In genomic region chr17:46118423-46118850, GRCm38 (mm10) we compare ENCODE assay signal across 21 mouse cellular contexts. TPM values are rescaled to one million over a fixed set of nuclear protein-coding genes. Genes with fewer than 3 reads are reported as not detected.
A peak's percentile ranks its signal among the peaks of the same experiment; 100 is the strongest.
DNase-seq lines count a peak whose midpoint lies in the region; ATAC-seq and TF ChIP-seq lines count a peak whose summit lies in the region.
"Had no signal": no experiment of that assay in that cellular context is flagged by ENCODE, and none has a peak within 500 bp of the region (broad histone marks: within the 10 kb centered on the region; RNA-seq: fewer than 3 reads in every experiment).

No protein-coding gene starts in this region.

- no peaks in the 10 kb centered on the region for H3K9me3 ChIP-seq in lung, embryonic 14.5 days (ENCODE audit: low read depth, low read length)
- no peaks in the 10 kb centered on the region for H3K9me3 ChIP-seq in limb, embryonic 11.5 days (ENCODE audit: control insufficient read depth, low read length)
- H3K9me3 ChIP-seq: embryonic facial prominence, embryonic 15.5 days; forebrain, embryonic 15.5 days; hindbrain, embryonic 13.5 days; liver, embryonic 13.5 days had no signal

- DNase-seq in heart, adult 2 months = no peak
- no peak for DNase-seq in heart, postnatal 10 days
- DNase-seq in lung, embryonic 14.5 days = peak; percentile 76
- no peak for DNase-seq in lung, adult 2 months
- DNase-seq in limb, embryonic 11.5 days (ENCODE audit: low spot score) = no peak
- DNase-seq in frontal cortex, postnatal 10 days (ENCODE audit: low spot score in 2 of 2) = no peak
- DNase-seq: B cell, adult 2 months; cerebellum, adult 8-10 months; cerebellum, postnatal 36 days; heart, postnatal 14 days; kidney, adult 11 months; layer of hippocampus, postnatal 36 days; liver, embryonic 13.5 days; thymus, postnatal 14 days had no signal

- H3K27me3 ChIP-seq in heart, adult 2 months (ENCODE audit: control insufficient read depth, insufficient read depth, low read length) = no peaks in the 10 kb centered on the region
- no peaks in the 10 kb centered on the region for H3K27me3 ChIP-seq in lung, embryonic 14.5 days (ENCODE audit: insufficient read depth, low read length)
- H3K27me3 ChIP-seq in limb, embryonic 11.5 days (ENCODE audit: control insufficient read depth, insufficient read depth, low read length) = no peaks in the 10 kb centered on the region
- H3K27me3 ChIP-seq: embryonic facial prominence, embryonic 15.5 days; forebrain, embryonic 15.5 days; hindbrain, embryonic 13.5 days; liver, embryonic 13.5 days had no signal

- no peak overlapping the region for H3K9ac ChIP-seq in heart, adult 2 months (ENCODE audit: low read depth, low read length)
- H3K9ac ChIP-seq in lung, embryonic 14.5 days = no peak overlapping the region
- H3K9ac ChIP-seq in limb, embryonic 11.5 days (ENCODE audit: low read length) = no peak overlapping the region; the same call in 1 of the 2 replicates
- H3K9ac ChIP-seq: embryonic facial prominence, embryonic 15.5 days; forebrain, embryonic 15.5 days; hindbrain, embryonic 13.5 days; liver, embryonic 13.5 days had no signal

- no peak overlapping the region for H3K4me2 ChIP-seq in lung, embryonic 14.5 days
- no peak overlapping the region for H3K4me2 ChIP-seq in limb, embryonic 11.5 days (ENCODE audit: low read depth, severe bottlenecking)
- H3K4me2 ChIP-seq: embryonic facial prominence, embryonic 15.5 days; forebrain, embryonic 15.5 days; heart, embryonic 11.5 days; hindbrain, embryonic 13.5 days; liver, embryonic 13.5 days had no signal

- no peak for TF ChIP-seq CTCF in heart, adult 2 months (IDR thresholded peaks at IDR 0.05)
- TF ChIP-seq CTCF in lung, embryonic 14.5 days (IDR thresholded peaks at IDR 0.05; ENCODE audit: low read depth) = no peak
- TF ChIP-seq CTCF in lung, adult 2 months (IDR thresholded peaks at IDR 0.05; ENCODE audit: insufficient read depth, low read length) = no peak

- intact Hi-C loops in heart, adult 2 months (cut with DNase I) = no loop called here
- intact Hi-C loops in heart, postnatal 10 days (cut with DNase I) = no loop called here

- H3K4me3 ChIP-seq in heart, adult 2 months = no peak overlapping the region
- H3K4me3 ChIP-seq in lung, embryonic 14.5 days (ENCODE audit: low read depth, low read length) = no peak overlapping the region
- no peak overlapping the region for H3K4me3 ChIP-seq in lung, adult 2 months (replicated peaks; ENCODE audit: extremely low read depth, low read depth, low read length)
- H3K4me3 ChIP-seq in limb, embryonic 11.5 days (ENCODE audit: low read depth, low read length) = no peak overlapping the region
- H3K4me3 ChIP-seq: embryonic facial prominence, embryonic 15.5 days; forebrain, embryonic 15.5 days; hindbrain, embryonic 13.5 days; liver, embryonic 13.5 days had no signal

- 61% methylated on average over 4 of the region's 4 CpGs for WGBS in heart, adult 2 months
- 60% methylated on average over 4 of the region's 4 CpGs for WGBS in lung, embryonic 14.5 days
- WGBS in lung, adult 2 months = 69% methylated on average over 4 of the region's 4 CpGs
- WGBS in limb, embryonic 11.5 days = 63% methylated on average over 4 of the region's 4 CpGs

- no peak for TF ChIP-seq POLR2A in heart, adult 2 months (IDR thresholded peaks at IDR 0.05; ENCODE audit: insufficient read depth, low read depth, low read length)
- TF ChIP-seq POLR2A in lung, adult 2 months (IDR thresholded peaks at IDR 0.05; ENCODE audit: borderline replicate concordance, extremely low read depth, low read depth, low read length) = no peak

- TF ChIP-seq EP300 in heart, adult 2 months (IDR thresholded peaks at IDR 0.05; ENCODE audit: insufficient read depth, low read depth, low read length) = no peak

- H3K36me3 ChIP-seq in heart, adult 2 months (ENCODE audit: control insufficient read depth, insufficient read depth, low read length) = no peaks in the 10 kb centered on the region; the same call in 1 of the 2 replicates
- H3K36me3 ChIP-seq in lung, embryonic 14.5 days (ENCODE audit: insufficient read depth) = peaks cover 54% of the 10 kb centered on the region
- H3K36me3 ChIP-seq in limb, embryonic 11.5 days (ENCODE audit: control insufficient read depth, insufficient read depth, low read length) = peaks cover 26% of the 10 kb centered on the region

- no peak for ATAC-seq in lung, embryonic 14.5 days (ENCODE audit: insufficient read depth)
- ATAC-seq in limb, embryonic 11.5 days (ENCODE audit: insufficient number of reproducible peaks, low FRiP score, low TSS enrichment, low read depth) = no peak
- no peak for ATAC-seq in activated CD4-positive, CD25-positive, alpha-beta regulatory T cell, adult 4 months
- ATAC-seq: forebrain, embryonic 15.5 days had no signal

- H3K4me1 ChIP-seq in heart, adult 2 months (ENCODE audit: control insufficient read depth, insufficient read depth, low read length) = peaks cover 5% of the 10 kb centered on the region
- H3K4me1 ChIP-seq in lung, embryonic 14.5 days (ENCODE audit: insufficient read depth) = peaks cover 28% of the 10 kb centered on the region
- H3K4me1 ChIP-seq in lung, adult 2 months (ENCODE audit: control insufficient read depth, insufficient read depth, low read length) = peaks cover 31% of the 10 kb centered on the region
- peaks cover 35% of the 10 kb centered on the region for H3K4me1 ChIP-seq in limb, embryonic 11.5 days (ENCODE audit: control insufficient read depth, insufficient read depth, low read length)
- H3K4me1 ChIP-seq: forebrain, embryonic 15.5 days had no signal

- no peaks in the 10 kb centered on the region for H3K79me2 ChIP-seq in heart, adult 2 months (replicated peaks; ENCODE audit: control insufficient read depth, insufficient read depth, low read length)

- H3K27ac ChIP-seq in heart, adult 2 months = peak overlapping the region; percentile 36
- peak overlapping the region; percentile 72; the same call in 1 of the 2 replicates for H3K27ac ChIP-seq in lung, embryonic 14.5 days (ENCODE audit: low read depth)
- 0 out of 2 replicates have a peak overlapping the region, but pooled peaks have one; percentile 45 for H3K27ac ChIP-seq in limb, embryonic 11.5 days (replicated peaks; ENCODE audit: low read depth, low read length)
- H3K27ac ChIP-seq: forebrain, embryonic 15.5 days; liver, embryonic 13.5 days; macrophage had no signal

RNA-seq across cellular contexts. Expression of gene Mrps18a, which starts 7.7 kb away (rescaled TPM):
- 100 to 1,000 TPM; 128 to 140 TPM for total RNA-seq in heart, adult 2 months (2021)
- polyA plus RNA-seq in heart, adult 2 months (2012; rRNA removed) = 99.4 and 99.6 TPM in 2 replicates
- total RNA-seq in heart, postnatal 10 days (2021) = 100 to 1,000 TPM; 121 to 129 TPM
- polyA plus RNA-seq in lung, embryonic 14.5 days (2014; fragmentation: Nextera tagmentation; extraction: Ambion mirVana) = 147 and 149 TPM in 2 replicates
- polyA plus RNA-seq in lung, adult 2 months (2012; rRNA removed) = 41.3 and 44.9 TPM in 2 replicates
- 152 and 165 TPM in 2 replicates for polyA plus RNA-seq in limb, embryonic 11.5 days (2014; fragmentation: Nextera tagmentation; extraction: Ambion mirVana)
- 100 to 1,000 TPM; 101 to 132 TPM for polyA plus RNA-seq in activated CD4-positive, CD25-positive, alpha-beta regulatory T cell, adult 4 months (2017; shearing (Covaris generic))

RNA-seq across cellular contexts. Expression of gene Rsph9, which starts 25.6 kb away (rescaled TPM):
- 1 to 10 TPM; 1.0 to 1.4 TPM for total RNA-seq in heart, adult 2 months (2021)
- 1.7 and 2.4 TPM in 2 replicates for polyA plus RNA-seq in heart, adult 2 months (2012; rRNA removed)
- total RNA-seq in heart, postnatal 10 days (2021) = 1 to 10 TPM; 1.3 to 2.3 TPM
- polyA plus RNA-seq in lung, embryonic 14.5 days (2014; fragmentation: Nextera tagmentation; extraction: Ambion mirVana) = 10.4 and 10.9 TPM in 2 replicates
- polyA plus RNA-seq in lung, adult 2 months (2012; rRNA removed) = 26.0 and 28.1 TPM in 2 replicates
- polyA plus RNA-seq in limb, embryonic 11.5 days (2014; fragmentation: Nextera tagmentation; extraction: Ambion mirVana) = 12.1 and 13.1 TPM in 2 replicates
- polyA plus RNA-seq in activated CD4-positive, CD25-positive, alpha-beta regulatory T cell, adult 4 months (2017; shearing (Covaris generic)) = 1 to 10 TPM; 1.5 TPM
- total RNA-seq: MEL had no signal

RNA-seq across cellular contexts. Expression of gene Mad2l1bp, which starts 34.9 kb away (rescaled TPM):
- total RNA-seq in heart, adult 2 months (2021) = 10 to 100 TPM; 17.1 to 24.1 TPM
- 21.0 and 27.1 TPM in 2 replicates for polyA plus RNA-seq in heart, adult 2 months (2012; rRNA removed)
- total RNA-seq in heart, postnatal 10 days (2021) = 10 to 100 TPM; 18.5 to 21.6 TPM
- polyA plus RNA-seq in lung, embryonic 14.5 days (2014; fragmentation: Nextera tagmentation; extraction: Ambion mirVana) = 41.3 and 46.5 TPM in 2 replicates
- polyA plus RNA-seq in lung, adult 2 months (2012; rRNA removed) = 13.1 and 13.8 TPM in 2 replicates
- 34.9 and 39.7 TPM in 2 replicates for polyA plus RNA-seq in limb, embryonic 11.5 days (2014; fragmentation: Nextera tagmentation; extraction: Ambion mirVana)
- 10 to 100 TPM; 59.6 to 59.9 TPM for polyA plus RNA-seq in activated CD4-positive, CD25-positive, alpha-beta regulatory T cell, adult 4 months (2017; shearing (Covaris generic))

RNA-seq across cellular contexts. Expression of gene Gtpbp2, which starts 42.4 kb away (rescaled TPM):
- total RNA-seq in heart, adult 2 months (2021) = 10 to 100 TPM; 55.2 to 57.3 TPM
- polyA plus RNA-seq in heart, adult 2 months (2012; rRNA removed) = 94.4 and 132 TPM in 2 replicates
- total RNA-seq in heart, postnatal 10 days (2021) = 10 to 100 TPM; 83.5 to 84.8 TPM
- 32.8 and 37.9 TPM in 2 replicates for polyA plus RNA-seq in lung, embryonic 14.5 days (2014; fragmentation: Nextera tagmentation; extraction: Ambion mirVana)
- polyA plus RNA-seq in lung, adult 2 months (2012; rRNA removed) = 134 and 161 TPM in 2 replicates
- polyA plus RNA-seq in limb, embryonic 11.5 days (2014; fragmentation: Nextera tagmentation; extraction: Ambion mirVana) = 29.4 and 30.1 TPM in 2 replicates
- polyA plus RNA-seq in activated CD4-positive, CD25-positive, alpha-beta regulatory T cell, adult 4 months (2017; shearing (Covaris generic)) = 10 to 100 TPM; 39.6 to 55.7 TPM
